Mouse (Mus musculus): ENCODE data around the gene Arel1.

The Arel1 gene

GRCm38 (mm10) chr12:84970428-84971096, at the start of gene Arel1, which contains the start of gene Fcf1:
TSS of gene Arel1 (minus strand) at chr12:84970900.
TSS of gene Fcf1 (plus strand) at chr12:84970897.
- DNase-seq = peak; percentile 99

GRCm38 (mm10) chr12:85012185-85012584, 41.5 kb upstream of the Arel1 start:
- DNase-seq = no peak

GRCm38 (mm10) chr12:85010541-85010940, 39.8 kb upstream of the Arel1 start:
- DNase-seq = no peak

- DNase-seq = no peak
These were observed 39.1 kb upstream of the Arel1 start for GRCm38 (mm10) chr12:85009776-85010175.

DNA sequence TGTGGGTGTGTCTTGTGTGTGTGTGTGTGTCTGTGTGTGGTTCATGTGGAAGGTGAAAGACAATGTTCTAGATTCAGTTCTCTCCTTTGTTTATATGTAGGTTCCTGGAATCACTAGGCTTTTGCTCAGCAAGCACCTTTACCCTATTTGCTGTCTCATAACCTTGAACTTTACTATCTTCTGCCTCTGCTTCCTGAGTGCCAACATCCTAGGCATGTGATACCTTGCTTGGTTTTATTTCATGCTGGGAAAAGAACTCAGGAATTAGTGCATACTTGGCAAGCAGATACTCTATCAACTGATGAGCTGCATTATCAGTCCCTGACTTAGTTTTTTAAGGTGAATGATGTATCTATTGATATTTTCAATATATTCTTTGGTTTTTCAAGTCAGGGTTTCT, 36.3 kb upstream of the Arel1 start:
- no peak for DNase-seq

DNA sequence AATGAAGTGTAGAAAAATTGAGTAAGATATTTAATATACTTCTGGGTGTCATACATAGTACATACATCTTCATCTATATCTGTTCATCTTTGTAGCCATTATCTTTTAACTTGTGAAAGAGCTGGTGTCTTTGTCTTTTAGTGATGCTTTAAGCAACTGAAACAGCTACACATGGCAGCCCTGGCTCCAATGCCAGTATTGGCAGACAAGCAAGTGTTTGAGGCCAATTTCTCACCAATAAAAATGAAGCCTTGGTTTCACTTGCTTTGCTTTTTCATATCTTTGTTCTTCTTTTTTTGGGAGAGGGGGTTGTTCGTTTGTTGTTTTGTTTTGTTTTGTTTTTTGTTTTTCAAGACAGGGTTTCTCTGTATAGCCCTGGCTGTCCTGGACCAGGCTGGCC, 35.5 kb upstream of the Arel1 start:
- DNase-seq = peak; percentile 57

DNA sequence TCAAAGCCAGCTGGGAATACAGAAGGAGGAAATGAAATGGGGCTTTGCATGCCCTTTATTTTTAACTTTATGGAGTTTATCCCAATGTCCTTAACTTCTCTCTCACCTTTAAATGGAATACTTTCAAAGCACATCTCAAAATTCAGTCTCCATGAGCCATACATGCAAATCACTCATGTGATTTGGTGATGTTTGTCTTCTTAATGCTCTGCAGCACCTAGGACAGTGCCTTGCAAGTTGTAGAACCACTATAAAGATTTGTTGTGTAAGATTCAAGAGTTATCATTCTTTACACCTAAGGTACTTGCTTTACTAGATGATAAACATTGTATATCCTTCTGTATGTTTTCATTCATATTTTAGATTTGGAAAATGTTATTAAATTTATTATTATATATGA, 28.4 kb upstream of the Arel1 start:
- DNase-seq = no peak

GRCm38 (mm10) chr12:84996501-84997398, 26.1 kb upstream of the Arel1 start:
- no peak for DNase-seq

DNA sequence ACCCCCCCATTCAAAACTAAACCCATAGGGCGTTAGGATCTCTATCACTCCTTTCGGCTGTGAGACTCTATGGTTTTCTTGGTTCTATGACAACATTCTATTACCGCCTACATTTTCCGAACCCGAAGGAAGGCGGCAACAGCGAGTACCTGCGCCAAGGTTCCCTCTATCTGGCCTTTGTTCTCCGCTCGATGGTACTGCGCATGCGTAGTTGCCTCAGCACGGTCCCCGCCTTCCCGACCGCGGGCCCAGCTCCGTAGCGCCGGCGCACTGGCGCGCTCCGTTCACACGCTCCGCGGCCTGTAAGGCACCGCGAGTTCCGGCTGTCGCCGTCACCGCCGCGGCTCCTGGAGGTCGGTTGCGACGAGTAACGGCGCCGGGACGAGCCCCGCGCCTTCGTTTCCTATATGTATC, 25.4 kb upstream of the Arel1 start, which contains the start of gene Ylpm1:
Gene Ylpm1 (plus strand): TSS at position 239 of the 414 bp plus-strand sequence.
- DNase-seq = peak; percentile 100

GRCm38 (mm10) chr12:84995112-84995761, 24.5 kb upstream of the Arel1 start:
- DNase-seq = peak; percentile 70

- DNase-seq = peak; percentile 81
These were observed 18.8 kb upstream of the Arel1 start for GRCm38 (mm10) chr12:84989456-84989855.

DNA sequence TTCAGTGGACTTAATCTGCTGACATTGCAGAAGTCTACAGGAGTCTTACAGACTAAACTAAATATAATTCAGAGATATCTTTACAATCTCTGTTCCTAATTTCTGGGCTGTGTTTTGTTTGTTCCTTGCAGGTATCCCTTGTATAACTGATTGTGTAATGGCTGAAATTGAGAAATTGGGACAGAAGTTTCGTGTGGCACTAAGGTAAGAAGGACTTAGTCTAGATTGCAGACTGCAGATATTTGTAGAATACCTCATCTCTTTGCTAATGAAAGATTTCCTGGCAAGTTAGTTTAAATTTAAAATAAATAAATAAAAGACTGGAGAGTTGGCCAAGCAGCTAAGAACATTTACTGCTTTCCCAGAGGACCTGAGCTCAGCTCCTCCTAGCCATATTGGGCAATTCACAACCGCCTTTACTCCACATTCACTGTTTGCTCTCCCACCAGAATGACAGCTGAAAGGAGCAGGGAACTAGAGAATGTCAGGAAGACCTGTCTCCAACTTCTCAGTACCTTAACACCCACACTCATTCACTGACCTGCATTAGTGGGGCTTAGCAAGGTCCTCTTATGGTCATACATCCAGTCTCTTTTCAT, 8.7 kb upstream of the Arel1 start:
- DNase-seq = peak; percentile 25

- peak; percentile 76 for DNase-seq
These were observed 858 bp downstream of the Arel1 start for GRCm38 (mm10) chr12:84969656-84970427.

- peak; percentile 74 for DNase-seq
These were observed 1.7 kb downstream of the Arel1 start for GRCm38 (mm10) chr12:84968831-84969655.

DNA sequence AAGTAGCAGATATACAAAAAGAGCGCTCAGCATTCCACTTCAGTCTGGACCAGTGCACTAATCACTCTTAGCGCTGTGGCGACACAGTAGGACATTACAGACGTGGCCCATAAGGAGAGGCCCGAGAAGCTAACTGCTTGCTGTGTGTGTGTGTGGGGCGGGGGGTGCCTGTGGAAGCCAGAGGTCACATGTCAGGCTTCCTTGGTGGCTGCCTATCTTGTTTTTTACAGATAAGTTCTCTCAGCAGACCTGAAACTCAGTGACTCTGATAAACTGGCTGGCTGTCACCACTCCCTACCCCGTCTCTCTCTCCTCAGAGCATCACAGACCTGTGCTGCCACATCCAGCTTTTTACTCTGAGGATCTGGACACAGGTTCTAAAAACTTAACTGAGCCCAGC, 8.1 kb downstream of the Arel1 start:
- peak; percentile 75 for DNase-seq

GRCm38 (mm10) chr12:84958794-84959356, 11.8 kb downstream of the Arel1 start:
- peak; percentile 53 for DNase-seq

GRCm38 (mm10) chr12:84956317-84956716, 14.4 kb downstream of the Arel1 start:
- DNase-seq = peak; percentile 52

- peak; percentile 18 for DNase-seq
These were observed 18.3 kb downstream of the Arel1 start for GRCm38 (mm10) chr12:84952351-84952750.

DNA sequence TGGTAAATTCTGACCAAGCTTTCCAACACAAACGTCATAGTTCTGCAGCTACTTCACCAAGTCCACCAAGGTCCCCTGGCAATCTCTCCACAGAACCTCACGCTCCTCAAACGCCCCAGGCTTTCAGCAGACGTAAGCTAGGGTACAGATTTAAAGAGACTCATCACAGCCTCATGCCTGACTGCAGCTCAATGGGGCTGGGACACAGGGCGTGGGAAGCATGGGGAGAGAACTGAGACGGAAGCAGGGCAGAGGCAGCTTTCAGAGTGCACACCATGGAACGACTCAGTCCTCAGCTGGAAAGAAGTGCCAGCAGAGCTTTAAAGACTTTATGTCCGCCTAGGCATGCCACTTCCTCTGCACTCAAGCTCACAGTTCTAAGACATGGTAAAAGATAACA, 19.2 kb downstream of the Arel1 start:
- peak; percentile 87 for DNase-seq

DNA sequence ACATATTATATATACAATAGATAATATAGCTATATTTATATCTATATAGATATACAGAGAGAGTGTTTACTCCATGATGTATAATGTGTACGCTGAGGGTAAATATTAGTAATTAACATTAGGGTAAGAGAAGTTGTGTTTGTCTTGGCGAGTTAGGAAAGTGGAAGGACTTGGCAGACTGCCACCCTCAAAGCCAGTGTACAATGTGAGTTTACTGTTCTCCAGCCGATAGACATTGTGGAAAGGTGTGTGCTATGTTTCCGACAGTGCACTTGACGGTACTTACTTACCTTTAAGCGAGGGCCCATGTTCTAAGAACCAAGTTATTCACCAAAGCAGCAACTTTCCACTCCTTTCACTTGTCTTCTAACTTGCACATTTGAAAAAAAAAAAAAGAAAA, 19.9 kb downstream of the Arel1 start:
- DNase-seq = peak; percentile 61

Measured in heart, adult 11 months (tissue).